Comparison of ENCODE assay signal across 8 mouse cellular contexts in genomic region chr16:39052971-39053370, GRCm38 (mm10).
DNase-seq lines count a peak whose midpoint lies in the region; ATAC-seq lines count a peak whose summit lies in the region.

No protein-coding gene starts in this region.

- H3K4me2 ChIP-seq in midbrain, embryonic 15.5 days = no peak overlapping the region
- no peak overlapping the region for H3K4me2 ChIP-seq in embryonic facial prominence, embryonic 14.5 days (ENCODE audit: low read depth, low read length)

- H3K4me3 ChIP-seq in midbrain, embryonic 10.5 days = no peak overlapping the region
- H3K4me3 ChIP-seq in midbrain, embryonic 15.5 days = no peak overlapping the region
- H3K4me3 ChIP-seq in embryonic facial prominence, embryonic 14.5 days (ENCODE audit: low read depth, low read length) = no peak overlapping the region

- H3K36me3 ChIP-seq in midbrain, embryonic 10.5 days = no peaks in the 10 kb centered on the region
- no peaks in the 10 kb centered on the region for H3K36me3 ChIP-seq in midbrain, embryonic 15.5 days (replicated peaks)
- no peaks in the 10 kb centered on the region for H3K36me3 ChIP-seq in embryonic facial prominence, embryonic 14.5 days (ENCODE audit: control insufficient read depth, insufficient read depth, low read length)

- intact Hi-C loops in left cerebral cortex, postnatal 4 days (cut with DNase I) = loop anchor here (2.0 to 5.0 kb wide), 2 partner anchors 194 to 516 kb away; no protein-coding TSS in a partner anchor

- no peaks in the 10 kb centered on the region for H3K9me3 ChIP-seq in midbrain, embryonic 10.5 days (replicated peaks)
- no peaks in the 10 kb centered on the region for H3K9me3 ChIP-seq in midbrain, embryonic 15.5 days
- H3K9me3 ChIP-seq in embryonic facial prominence, embryonic 14.5 days (ENCODE audit: control insufficient read depth, low read length) = no peaks in the 10 kb centered on the region

- peak; percentile 74 for DNase-seq in midbrain, embryonic 10.5 days (ENCODE audit: low spot score)
- DNase-seq in adrenal gland, postnatal 4 days (ENCODE audit: low spot score in 2 of 2) = peak; percentile 33 to 44
- peak; percentile 75 for DNase-seq in embryonic facial prominence, embryonic 14.5 days (ENCODE audit: low spot score)
- DNase-seq in induced T-regulatory cell, adult 2 months (ENCODE audit: low read depth) = peak; percentile 42
- DNase-seq in left cerebral cortex, postnatal 4 days = peak; percentile 82
- DNase-seq in ovary, postnatal 36 days (ENCODE audit: low spot score) = peak; percentile 75
- DNase-seq in spleen, postnatal 36 days (ENCODE audit: low spot score in 2 of 2) = no peak

- ATAC-seq in midbrain, embryonic 15.5 days (replicated peaks) = no peak
- ATAC-seq in embryonic facial prominence, embryonic 14.5 days (ENCODE audit: low read depth) = peak; percentile 64; the same call in 1 of the 2 replicates

- WGBS in midbrain, embryonic 10.5 days = 1% methylated on average over 2 of the region's 2 CpGs
- WGBS in midbrain, embryonic 15.5 days = 1% methylated on average over 2 of the region's 2 CpGs
- 0% methylated on average over 2 of the region's 2 CpGs for WGBS in embryonic facial prominence, embryonic 14.5 days

- no peaks in the 10 kb centered on the region for H3K4me1 ChIP-seq in midbrain, embryonic 10.5 days
- H3K4me1 ChIP-seq in midbrain, embryonic 15.5 days = no peaks in the 10 kb centered on the region
- H3K4me1 ChIP-seq in embryonic facial prominence, embryonic 14.5 days (ENCODE audit: control insufficient read depth, insufficient read depth, low read length) = no peaks in the 10 kb centered on the region

- H3K27me3 ChIP-seq in midbrain, embryonic 10.5 days (ENCODE audit: low read depth, poor library complexity, severe bottlenecking) = peaks cover 13% of the 10 kb centered on the region
- no peaks in the 10 kb centered on the region for H3K27me3 ChIP-seq in midbrain, embryonic 15.5 days (replicated peaks)
- no peaks in the 10 kb centered on the region for H3K27me3 ChIP-seq in embryonic facial prominence, embryonic 14.5 days (replicated peaks; ENCODE audit: control insufficient read depth, insufficient read depth, low read length)

- no peak overlapping the region for H3K27ac ChIP-seq in midbrain, embryonic 10.5 days (replicated peaks)
- no peak overlapping the region for H3K27ac ChIP-seq in midbrain, embryonic 15.5 days
- no peak overlapping the region for H3K27ac ChIP-seq in embryonic facial prominence, embryonic 14.5 days (replicated peaks; ENCODE audit: low read depth, low read length)

- no peak overlapping the region for H3K9ac ChIP-seq in midbrain, embryonic 15.5 days
- no peak overlapping the region for H3K9ac ChIP-seq in embryonic facial prominence, embryonic 14.5 days (ENCODE audit: low read depth, low read length)

Comparison
In these comparisons a context has a peak if more than half of its experiments do, and no peak if none do; other contexts are left out.
1. DNase-seq: peak in midbrain, embryonic 10.5 days (single experiment), adrenal gland, postnatal 4 days (2 of 2), embryonic facial prominence, embryonic 14.5 days (single experiment), induced T-regulatory cell, adult 2 months (single experiment), left cerebral cortex, postnatal 4 days (single experiment) and ovary, postnatal 36 days (single experiment); none in spleen, postnatal 36 days (0 of 2).